Mouse (Mus musculus): ENCODE measurements around the gene Pcdh9.

GRCm38 (mm10) chr14:93885551-93886084 is 4.9 kb downstream of the Pcdh9 start:
- TF ChIP-seq CTCF (IDR thresholded peaks at IDR 0.05; ENCODE audit: borderline replicate concordance, insufficient read depth, low read depth, low read length) (no peak), POLR2A (IDR thresholded peaks at IDR 0.05; ENCODE audit: borderline replicate concordance, insufficient read depth, low read length) (no peak)

Measured in cerebellum, adult 2 months (tissue).